Mouse (Mus musculus) frontal cortex, adult (tissue): ENCODE results near the gene Zbtb45.
A peak's percentile ranks its signal among the peaks of the same experiment; 100 is the strongest.

Source experiments
- ATAC-seq: cut with Nextera tagmentation; 2 replicates; pipeline ENCODE4 v1.9.2; 2017; ENCODE audit warnings: mild to moderate bottlenecking, moderate library complexity, mixed read lengths; ENCODE audit not compliant: low TSS enrichment

Gene Zbtb45

DNA sequence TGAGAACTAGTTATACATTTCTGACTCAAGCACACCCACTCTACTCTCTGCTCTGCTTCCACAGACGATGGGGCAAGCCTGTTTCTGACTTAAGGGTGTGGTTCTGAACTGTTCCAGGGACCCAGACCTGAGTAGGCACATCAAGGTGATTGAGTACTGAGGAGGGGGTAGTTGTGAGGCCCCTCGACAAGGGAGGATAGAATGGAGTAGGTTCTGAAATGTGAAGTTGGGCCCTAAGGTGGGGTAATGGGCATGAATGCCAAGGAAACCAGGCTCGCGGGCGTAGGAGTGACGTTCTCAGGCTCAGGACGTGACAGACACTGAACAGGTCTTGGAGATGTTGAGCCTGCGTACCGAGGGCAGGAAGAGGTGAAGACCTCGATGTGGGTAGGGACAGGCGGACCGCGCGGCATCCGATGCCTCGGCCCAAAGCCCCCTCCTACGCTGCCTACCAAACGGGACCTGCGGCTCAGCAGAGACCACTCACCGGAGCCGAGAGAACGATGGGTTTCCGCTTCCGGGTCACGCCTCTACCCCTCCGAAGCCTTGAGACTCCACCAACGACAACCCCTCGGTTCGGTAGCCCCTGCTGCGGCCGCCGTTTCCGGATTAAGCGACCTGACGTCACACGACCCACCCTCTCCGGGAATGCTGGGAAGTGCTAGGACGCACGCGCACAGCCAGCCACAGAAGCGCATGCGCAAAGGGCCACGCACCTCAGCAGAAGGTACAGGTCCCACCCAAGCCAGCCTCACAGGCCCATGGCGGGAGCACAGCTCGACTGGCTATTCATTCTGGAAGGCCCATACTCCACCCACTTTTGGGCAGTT is 24.5 kb upstream of the Zbtb45 start, which contains the start of gene Chmp2a:
Chmp2a (minus strand) TSS at position 660 of the 830 bp plus-strand sequence.
- peak; percentile 71 for ATAC-seq

DNA sequence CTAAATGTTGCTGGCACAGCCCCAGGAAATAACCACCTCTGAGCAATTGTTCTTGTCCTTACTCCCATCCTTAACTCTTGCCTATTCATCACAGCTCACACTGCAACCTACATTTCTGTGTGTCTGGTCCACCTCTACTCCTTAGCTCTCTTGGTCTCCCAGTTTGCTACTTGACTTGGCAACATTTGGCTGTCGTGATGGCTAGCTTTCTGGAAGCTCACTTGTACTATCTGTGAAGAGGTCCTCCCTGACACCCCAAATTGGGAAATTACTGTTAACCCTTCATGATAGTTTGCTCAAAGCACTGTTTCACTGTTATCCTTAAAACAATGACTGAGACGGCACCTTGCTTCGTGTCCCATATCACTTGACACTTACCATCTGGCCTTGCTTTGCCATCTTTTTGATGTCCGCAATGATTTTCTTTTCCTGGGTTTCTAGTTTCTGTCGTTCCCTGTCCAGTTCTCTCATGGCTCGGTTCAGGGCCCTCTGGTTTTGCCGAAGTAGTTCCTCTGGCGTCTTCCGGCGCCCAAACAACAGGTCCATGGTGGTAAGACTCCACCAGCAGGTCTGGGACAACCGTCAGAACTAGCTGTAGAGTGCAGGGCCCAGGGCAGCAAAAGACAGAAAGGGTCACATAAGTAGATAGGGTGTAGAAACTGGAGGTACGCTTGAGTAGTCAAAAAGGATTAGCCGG is 23.8 kb upstream of the Zbtb45 start:
- no peak for ATAC-seq

DNA sequence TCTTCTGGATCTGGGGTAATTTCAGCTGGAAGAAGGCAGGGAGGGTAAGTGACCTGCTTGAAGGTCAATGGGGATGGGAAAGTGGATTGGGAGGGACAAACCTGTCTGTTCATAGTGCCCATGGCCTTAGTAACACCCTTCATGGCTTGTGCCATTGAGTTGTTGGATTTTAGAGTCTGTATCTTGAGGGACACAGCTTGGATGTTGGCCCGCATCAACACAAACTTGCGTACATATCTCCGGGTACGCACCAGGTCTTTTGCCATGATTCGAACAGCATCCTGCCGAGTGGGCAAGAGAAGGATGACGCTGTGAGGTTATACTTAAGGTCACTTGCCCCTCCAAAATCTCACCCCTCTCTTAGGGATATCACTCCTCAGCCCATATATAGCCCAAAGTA is 22.7 kb upstream of the Zbtb45 start:
- ATAC-seq, result no peak

DNA sequence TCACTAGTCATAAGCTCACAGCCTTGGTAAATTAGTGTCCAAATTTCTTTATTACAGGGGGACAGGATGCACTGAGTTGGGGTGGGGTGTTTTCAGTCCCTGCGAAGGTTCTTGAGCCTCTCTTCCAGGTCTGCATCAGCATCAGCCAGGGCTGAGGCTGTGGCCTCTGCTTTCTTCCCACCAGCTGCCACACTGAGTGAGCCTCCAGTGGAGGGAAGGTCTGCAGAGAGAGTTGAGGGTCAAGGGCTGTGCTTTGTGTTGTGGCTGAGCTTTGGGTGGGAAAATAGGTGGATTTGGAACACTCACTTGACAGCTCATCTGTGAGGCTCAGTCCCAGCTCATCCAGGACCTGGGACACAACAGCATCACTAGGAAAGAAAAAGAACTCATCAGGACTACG is 22.1 kb upstream of the Zbtb45 start:
- no peak for ATAC-seq

DNA sequence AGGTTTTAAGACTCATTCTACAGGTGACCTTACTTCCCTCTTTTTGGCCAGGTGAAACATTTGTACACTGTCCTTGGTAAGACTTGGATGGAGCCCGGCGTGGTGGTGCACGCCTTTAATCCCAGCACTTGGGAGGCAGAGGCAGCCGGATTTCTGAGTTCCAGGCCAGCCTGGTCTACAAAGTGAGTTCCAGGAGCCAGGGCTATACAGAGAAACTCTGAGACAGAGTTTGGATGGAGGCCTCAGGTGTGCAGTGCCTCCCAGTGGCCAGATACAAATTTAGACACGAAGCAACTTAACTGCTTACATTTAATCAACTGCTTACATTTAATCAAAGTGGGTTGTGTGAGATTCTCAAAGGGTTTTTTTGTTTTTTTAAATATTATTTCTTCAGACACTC is 21.2 kb upstream of the Zbtb45 start:
- ATAC-seq, result no peak

DNA sequence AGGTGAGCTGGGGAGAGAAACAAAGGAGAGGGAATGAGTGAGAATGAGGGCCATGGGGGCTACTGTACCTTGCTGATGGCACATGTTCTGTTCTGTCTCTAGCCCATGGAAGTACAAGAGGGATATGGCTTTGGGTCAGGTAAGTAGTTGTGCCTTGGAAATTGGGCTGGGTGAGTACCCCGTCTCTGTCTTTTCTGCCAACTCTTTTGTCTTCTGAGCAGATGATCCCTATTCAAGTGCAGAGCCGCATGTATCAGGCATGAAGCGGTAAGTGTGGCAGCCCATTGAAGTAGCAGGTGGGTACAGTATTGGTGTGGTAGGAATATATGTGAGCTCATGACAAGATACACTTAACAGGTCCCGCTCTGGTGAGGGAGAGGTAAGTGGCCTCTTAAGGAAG is 19.2 kb upstream of the Zbtb45 start:
- no peak for ATAC-seq

DNA sequence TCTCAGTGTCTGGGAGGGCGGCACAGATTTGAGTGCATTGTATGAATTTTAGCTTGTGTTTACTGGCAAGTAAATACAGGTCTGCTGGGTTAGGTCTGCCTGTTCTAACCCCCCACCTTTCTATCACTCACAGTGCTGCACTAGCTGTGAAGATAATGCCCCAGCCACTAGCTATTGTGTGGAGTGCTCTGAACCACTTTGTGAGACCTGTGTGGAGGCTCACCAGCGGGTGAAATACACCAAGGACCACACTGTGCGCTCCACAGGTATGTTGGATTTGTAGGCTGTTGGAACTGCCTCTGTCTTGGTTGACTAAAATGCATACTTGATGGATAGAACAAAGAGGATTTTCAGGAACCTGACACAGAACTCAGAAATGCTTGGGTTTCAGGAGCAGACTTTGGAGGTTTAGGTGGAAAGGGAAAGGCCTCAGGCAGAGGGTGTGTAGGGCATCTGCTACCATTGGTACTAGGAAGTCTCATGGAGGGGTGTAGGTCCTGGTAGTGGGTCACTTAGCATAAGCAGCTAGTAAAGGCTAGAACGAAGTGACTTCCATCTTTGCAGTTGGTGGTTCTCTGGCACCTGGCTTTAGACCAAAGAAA is 15.8 kb upstream of the Zbtb45 start:
- ATAC-seq, result no peak

DNA sequence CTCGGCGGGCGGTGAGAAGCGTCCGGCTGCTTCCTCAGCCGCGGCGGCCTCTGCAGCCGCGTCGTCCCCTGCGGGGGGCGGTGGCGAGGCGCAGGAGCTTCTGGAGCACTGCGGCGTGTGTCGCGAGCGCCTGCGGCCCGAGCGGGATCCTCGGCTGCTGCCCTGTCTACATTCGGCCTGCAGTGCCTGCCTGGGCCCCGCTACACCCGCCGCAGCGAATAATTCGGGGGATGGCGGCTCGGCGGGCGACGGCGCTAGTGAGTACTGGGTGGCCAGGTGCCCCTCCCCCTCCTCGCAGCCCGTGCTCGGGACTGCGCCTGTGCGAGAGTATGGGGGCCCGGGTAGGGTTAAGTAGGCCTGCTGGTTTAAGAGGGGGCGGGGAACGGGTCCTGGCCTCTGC is 15.0 kb upstream of the Zbtb45 start:
- ATAC-seq, result peak; percentile 39; the same call in 1 of the 2 replicates

DNA sequence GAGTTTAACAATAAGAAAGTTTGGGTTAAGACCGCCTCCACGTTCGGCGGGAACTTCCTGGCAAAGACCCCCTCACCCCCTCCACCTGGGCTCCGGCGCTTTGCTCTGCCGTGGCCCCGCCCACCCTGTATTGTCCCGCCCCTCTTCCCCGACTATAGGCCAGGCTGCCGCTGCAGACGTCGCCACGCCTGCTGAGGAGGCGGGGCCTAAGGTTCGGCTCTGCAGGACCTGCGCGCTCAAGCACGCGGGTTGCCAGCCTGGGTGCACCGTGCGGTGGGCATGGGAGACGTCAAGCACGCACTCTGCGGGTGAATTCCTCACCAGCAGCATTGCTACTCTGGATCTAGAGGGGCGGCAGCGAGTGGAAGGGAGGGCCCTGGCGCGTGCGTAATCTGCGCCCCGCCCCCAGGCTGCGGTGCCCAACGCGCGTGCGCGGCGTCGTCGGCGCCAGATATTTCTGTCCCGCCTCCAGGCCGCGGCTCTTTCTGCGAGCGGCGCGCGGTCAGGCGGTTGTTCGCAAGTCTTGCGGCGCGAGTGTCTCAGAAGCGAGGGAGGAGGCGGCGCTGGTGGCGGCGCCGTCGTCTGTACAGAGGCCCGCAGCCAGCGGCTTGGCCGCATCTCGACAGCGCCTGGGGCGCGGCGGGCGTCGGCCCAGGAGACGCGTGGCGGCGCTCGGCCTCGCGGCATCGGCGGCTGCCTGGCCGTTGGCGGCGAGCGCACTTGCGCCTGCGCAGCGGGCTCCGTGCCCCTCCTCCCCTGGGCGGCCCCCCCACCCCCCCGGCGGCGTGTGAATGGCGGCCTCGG is 14.3 kb upstream of the Zbtb45 start:
- ATAC-seq, result peak; percentile 85

DNA sequence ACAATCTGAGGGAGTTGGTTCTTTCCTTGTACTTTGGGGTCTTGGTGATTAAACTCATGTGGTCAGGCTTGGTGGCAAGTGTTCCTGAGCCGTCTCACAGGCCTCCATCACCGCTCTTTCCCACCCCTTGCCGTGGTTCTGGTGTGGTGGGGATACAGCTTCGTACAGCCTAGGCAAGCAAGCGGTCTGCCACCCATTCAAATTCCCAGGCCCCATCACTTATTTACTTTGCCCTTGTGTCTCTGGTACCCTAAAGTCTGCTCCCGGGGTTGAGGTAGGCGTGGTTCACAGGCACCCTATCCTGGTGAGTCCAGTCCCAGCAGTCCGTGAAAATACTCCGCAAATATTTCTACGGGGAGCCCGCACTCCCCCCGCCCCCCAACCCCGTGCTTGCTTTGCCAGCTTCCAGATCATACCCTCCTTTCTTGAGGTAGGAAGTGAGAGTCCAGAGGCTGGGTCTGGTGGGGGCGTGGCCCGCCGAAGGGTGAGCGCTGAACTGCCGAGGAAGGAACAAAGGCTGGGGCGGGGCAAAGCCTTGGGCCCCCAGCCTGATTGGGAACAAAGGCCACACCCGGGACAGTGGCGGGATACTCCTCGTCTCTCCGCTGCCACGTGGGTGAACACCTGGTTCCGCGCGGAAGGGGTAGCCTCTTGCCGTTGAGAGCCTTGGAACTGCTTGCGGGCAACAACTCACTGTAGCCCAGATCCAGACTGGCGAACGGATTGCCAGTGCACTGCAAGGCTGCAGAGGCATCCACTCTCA is 13.1 kb upstream of the Zbtb45 start:
- peak; percentile 16; the same call in 1 of the 2 replicates for ATAC-seq

DNA sequence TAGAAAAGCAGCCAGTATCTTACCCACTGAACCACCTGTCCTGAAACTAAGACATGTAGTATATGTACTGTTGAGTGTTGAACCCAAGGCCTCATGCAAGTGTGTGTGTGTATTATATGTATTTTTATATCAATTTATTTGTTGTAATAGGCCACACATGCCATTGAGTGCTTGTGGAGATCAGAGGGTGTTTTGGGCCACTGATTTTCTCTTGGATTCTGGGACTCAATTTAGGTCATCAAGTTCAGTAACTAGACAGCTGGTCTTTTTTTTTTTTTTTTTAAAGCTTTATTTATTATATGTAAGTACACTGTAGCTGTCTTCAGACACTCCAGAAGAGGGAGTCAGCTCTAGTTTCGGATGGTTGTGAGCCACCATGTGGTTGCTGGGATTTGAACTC is 5.4 kb upstream of the Zbtb45 start:
- no peak for ATAC-seq

DNA sequence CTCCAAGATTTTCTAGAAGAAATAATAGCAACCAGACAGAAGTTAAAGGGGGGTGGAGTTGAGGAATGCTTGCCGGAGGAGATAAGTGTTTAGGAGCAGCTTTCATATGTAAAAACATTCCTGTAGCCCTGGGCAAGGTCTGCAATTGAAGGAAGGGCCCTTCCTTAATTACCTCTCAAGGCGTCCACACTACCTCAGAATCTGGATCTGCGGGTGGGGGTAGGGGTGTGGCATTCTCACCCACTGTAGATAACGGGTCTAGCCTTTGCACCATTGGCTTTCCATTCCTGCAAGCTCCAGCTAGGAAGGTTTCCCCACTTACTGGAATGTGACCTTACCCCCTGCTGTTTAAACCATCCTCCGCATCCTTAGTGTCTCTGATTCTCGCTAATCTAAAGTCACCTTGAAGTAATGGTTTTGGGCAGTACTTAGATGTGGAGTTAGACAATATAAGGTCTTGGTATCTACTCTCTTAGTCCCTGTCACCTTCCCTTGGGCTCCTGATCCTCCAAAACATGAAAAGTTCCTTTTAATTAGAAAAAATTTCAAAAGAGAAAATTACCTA is 4.5 kb upstream of the Zbtb45 start:
- no peak for ATAC-seq

DNA sequence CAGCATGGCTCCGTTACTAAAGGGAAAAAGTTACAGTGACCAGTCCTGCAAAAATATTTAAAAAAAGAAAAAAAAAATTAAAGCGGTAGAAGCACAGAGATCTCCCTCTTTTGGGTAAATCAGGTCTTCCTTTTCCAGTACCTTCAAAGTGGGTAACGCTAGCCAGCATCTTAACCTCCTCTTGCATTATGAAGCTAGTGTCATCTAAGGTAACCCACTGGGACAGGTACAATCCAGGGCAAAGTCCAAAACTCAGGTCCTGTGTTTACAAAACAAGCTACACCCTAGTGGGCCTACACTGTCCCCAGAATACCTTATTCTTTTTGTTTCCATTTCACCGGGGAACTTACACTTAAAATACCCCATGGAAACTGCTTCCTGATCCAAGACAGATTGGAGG is 3.8 kb upstream of the Zbtb45 start:
- no peak for ATAC-seq

DNA sequence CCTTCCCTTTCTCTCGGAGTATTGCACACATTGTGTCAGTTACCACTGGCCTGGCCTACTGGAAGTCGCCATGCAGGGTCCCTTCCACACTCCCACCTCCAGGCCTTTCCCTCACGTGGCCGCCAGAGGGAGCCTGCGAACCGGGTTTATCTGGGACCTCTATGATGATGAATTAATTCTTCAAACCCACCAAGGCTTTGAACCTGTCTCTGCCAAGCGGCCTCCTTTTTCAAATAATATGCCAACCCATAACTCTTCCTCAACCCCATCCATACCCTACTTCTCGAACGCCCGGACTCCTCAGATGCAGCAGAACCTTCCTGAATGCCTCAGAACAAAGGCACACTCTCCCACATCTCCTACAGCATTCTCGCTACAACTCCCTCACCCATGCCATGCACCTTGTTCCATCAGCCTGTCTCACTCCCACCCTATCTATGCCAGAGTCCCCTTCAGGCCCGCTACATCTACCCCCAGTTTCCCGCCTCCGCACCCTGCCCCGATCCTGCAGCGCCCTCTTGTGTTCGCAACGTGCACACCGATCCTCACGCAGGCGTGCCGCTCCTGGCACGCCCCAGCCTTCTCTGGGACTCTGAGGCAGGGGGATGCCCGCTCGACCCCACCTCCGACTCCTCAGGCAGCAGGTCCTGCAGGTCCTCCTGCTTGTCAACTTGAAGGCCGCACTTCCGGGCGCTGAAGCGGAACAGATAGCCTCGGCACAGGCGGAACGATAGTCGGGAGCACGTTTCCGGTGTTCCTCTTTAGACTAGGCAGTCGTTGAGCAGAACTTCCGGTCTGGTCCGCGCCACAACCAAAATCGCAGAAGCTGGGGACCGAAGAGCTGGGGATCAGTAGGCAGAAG is 460 bp downstream of the Zbtb45 start:
- ATAC-seq, result peak; percentile 92

DNA sequence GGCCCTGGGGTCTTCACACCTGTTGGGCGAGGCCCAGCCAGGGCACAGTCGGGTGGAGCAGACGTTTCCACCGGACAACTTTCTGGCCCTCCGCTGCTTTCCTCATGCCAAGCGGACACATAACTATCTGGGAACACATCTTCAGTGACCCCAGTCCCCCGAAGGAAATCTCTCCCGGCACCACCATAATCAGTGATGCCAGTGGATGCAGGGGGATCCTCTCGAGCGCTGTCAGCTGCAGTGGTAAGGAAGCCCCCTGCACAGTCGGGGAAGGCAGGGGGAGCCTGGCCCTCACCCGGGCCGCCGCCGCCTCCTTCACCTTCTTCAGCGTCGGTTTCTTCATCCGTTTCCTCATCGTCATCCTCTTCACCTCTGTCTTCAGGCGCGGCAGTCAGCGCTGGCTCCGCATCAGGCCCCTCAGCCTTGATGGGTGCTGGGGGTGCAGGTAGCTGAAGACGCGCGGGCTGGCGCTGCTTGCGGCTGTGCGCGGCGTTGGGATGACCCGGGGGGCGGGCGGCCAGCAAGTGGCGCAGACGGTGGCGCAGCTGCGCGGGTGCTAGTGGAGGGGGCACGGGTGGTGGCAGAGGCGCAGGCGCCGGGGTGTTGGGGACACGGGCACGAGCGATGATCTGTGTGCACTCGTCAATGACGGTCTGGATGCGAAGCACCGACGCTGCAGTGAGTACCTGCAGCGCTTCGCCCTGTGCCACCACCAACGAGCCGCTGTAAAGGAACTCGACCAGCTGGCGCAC is 2.3 kb downstream of the Zbtb45 start:
- ATAC-seq, result no peak

DNA sequence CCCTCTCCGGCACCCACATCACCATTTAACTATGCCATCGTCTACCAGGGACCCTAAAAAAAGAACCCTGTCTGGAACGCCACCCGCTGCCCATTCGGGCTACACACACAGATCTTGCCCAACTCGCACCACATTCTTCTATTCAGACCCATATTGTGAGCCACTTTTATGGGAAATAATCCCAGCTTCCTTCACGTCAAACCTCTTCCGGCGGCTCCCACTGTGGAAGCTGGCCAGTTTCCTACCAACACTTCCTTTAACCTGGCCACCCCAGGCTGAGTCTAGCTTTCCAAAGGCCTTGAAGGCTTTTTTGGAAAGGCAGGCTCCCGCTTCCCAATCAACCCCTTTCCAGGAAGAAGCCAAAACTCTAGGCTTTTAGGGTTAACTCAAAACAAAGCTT is 3.3 kb downstream of the Zbtb45 start:
- no peak for ATAC-seq

DNA sequence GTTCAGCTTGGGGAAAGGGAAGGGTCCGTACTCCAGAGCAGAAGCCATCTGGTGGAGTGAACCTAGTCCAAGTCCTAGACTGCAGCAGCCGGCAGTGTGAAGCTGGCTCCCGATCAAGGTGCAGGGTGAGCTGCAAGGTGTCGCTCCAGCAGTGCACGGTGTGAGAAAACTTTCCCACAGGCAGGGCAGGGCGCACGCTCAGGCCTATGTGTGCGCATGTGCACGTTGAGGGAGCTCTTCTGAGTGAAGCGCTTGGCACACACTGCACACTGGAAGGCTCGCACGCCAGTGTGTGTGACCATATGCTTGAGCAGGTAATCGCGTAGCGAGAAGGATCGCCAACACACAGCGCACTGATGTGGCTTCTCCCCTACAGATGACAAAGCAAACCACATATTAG is 3.8 kb downstream of the Zbtb45 start:
- no peak for ATAC-seq

DNA sequence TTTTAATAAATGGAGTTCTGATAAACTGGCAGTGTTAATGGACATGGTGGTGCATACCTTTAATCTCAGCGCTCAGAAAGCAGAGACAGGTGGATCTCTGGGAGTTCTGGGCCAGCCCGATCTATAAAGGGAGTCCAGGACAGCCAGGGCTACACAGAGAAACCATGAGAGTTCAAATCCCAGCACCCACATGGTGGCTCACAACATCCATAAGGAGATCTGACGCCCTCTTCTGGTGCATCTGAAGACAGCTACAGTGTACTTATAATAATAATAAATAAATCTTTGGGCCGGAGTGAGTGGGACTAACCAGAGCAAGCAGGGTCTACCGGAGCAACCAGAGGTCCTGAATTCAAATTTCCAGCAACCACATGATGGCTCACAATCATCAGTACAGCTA is 6.5 kb downstream of the Zbtb45 start:
- ATAC-seq, result no peak

DNA sequence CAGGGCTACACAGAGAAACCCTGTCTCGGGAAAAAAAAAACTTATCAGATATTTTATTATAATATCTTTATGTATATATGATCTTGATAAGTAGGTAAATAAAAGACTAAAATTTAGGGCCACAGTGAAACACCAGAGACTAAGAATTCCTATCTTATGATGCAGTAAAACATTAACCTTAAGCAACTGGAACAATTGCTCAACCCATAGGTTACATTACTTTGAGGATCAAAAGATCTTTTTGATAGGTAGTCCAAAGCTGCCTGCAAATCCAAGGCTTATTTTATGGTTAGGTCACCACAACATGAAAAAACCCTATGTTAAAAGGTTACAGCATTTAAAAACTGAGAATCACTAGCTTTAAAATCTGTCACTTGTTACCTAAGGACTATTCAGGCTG is 8.2 kb downstream of the Zbtb45 start:
- no peak for ATAC-seq
